ENCODE assay signal across 28 mouse cellular contexts in the genomic region with DNA sequence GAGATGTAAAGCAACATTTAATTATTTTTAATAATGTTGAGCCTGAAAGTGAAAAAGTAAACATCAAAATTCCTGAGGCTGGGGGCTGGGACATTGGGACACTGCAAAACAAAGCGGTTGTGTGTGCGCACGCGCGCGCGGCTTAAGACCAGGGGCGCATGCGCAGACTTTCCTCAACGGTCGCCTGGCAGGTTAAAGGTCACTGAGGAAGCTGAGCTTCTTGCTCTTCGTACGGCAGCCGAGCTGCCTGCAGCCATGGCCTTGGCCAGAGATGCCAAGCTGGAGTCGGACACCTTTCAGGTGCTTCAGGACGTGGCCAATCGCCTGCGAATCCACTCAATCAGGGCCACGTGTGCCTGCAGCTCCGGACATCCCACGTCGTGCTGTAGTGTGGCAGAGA. TPM values are rescaled to one million over a fixed set of nuclear protein-coding genes. Genes with fewer than 3 reads are reported as not detected.
"Had no signal": no experiment of that assay in that cellular context is flagged by ENCODE, and none has a peak within 500 bp of the region (broad histone marks: within the 10 kb centered on the region; RNA-seq: fewer than 3 reads in every experiment).

Tktl2 (plus strand) TSS at position 220 of the 400 bp plus-strand sequence.

- ATAC-seq: liver, embryonic 12.5 days; midbrain, embryonic 15.5 days had no signal

- H3K9me3 ChIP-seq: limb, embryonic 10.5 days; limb, embryonic 13.5 days; liver, embryonic 12.5 days; liver, embryonic 15.5 days; lung, embryonic 15.5 days; midbrain, embryonic 12.5 days; midbrain, embryonic 15.5 days; neural tube, embryonic 12.5 days; neural tube, embryonic 15.5 days had no signal

- H3K36me3 ChIP-seq: limb, embryonic 10.5 days; limb, embryonic 13.5 days; liver, embryonic 12.5 days; liver, embryonic 15.5 days; lung, embryonic 15.5 days; midbrain, embryonic 12.5 days; midbrain, embryonic 15.5 days; neural tube, embryonic 12.5 days; neural tube, embryonic 15.5 days had no signal

- DNase-seq: kidney, adult 2 months; kidney, postnatal 25 days; layer of hippocampus, adult 9-11 months; liver; lung, adult 18-20 months; lung, postnatal 10 days; lung, postnatal 36 days; right cerebral cortex, adult 18-20 months; right cerebral cortex, postnatal 14 days; right cerebral cortex, postnatal 4 days; thymus, adult 2 months; thymus, postnatal 14 days; thymus, postnatal 4 days had no signal

- H3K27me3 ChIP-seq: limb, embryonic 13.5 days; liver, embryonic 12.5 days; liver, embryonic 15.5 days; lung, embryonic 15.5 days; midbrain, embryonic 12.5 days; midbrain, embryonic 15.5 days; neural tube, embryonic 12.5 days; neural tube, embryonic 15.5 days had no signal

- H3K4me3 ChIP-seq: layer of hippocampus, adult 2 months; limb, embryonic 10.5 days; limb, embryonic 13.5 days; liver, embryonic 12.5 days; liver, embryonic 15.5 days; lung, embryonic 15.5 days; midbrain, embryonic 12.5 days; midbrain, embryonic 15.5 days; neural tube, embryonic 12.5 days; neural tube, embryonic 15.5 days had no signal

- H3K4me1 ChIP-seq: limb, embryonic 10.5 days; limb, embryonic 13.5 days; liver, embryonic 12.5 days; liver, embryonic 15.5 days; lung, embryonic 15.5 days; midbrain, embryonic 12.5 days; midbrain, embryonic 15.5 days; neural tube, embryonic 12.5 days; neural tube, embryonic 15.5 days had no signal

RNA-seq across cellular contexts. Expression of gene Tktl2, which starts in this region (rescaled TPM):
- polyA plus RNA-seq: kidney, adult 2 months; kidney, embryonic 14.5 days; kidney, postnatal 0 days; large intestine, adult 2 months; limb, embryonic 10.5 days; limb, embryonic 13.5 days; liver, embryonic 12.5 days; liver, embryonic 15.5 days; lung, embryonic 15.5 days; neural tube, embryonic 12.5 days; neural tube, embryonic 15.5 days; stomach, embryonic 14.5 days; stomach, postnatal 0 days; thymus, adult 2 months had no signal
